Mouse (Mus musculus): ENCODE data around the gene Zfp385c.
A peak's percentile ranks its signal among the peaks of the same experiment; 100 is the strongest.
"Not testable (repeated sequence)": the region's sequence is repeated elsewhere in the genome, so short reads cannot be mapped to it uniquely, and the experiment has no call there.

- TF ChIP-seq EP300 (IDR thresholded peaks at IDR 0.05; ENCODE audit: low read depth), result not testable (repeated sequence)
- TF ChIP-seq CTCF (IDR thresholded peaks at IDR 0.05; ENCODE audit: low read depth), result peak; percentile 25; the same call in 1 of the 2 replicates
These were observed 36.7 kb downstream of the Zfp385c start for GRCm38 (mm10) chr11:100655589-100655988.

Data from liver, embryonic 14.5 days (tissue).